Mouse (Mus musculus): ENCODE results near the gene Gns. TPM values are rescaled to one million over a fixed set of nuclear protein-coding genes. Genes with fewer than 3 reads are reported as not detected.
"Not testable (repeated sequence)": the region's sequence is repeated elsewhere in the genome, so short reads cannot be mapped to it uniquely, and the experiment has no call there.

The Gns gene
- polyA plus RNA-seq (2017; shearing (Covaris generic)): 1 to 10 TPM; 7.2 to 9.1 TPM

GRCm38 (mm10) chr10:121364801-121365564 is at the start of gene Gns:
Gns (plus strand) TSS chr10:121365090.
- peak; percentile 82 for ATAC-seq

GRCm38 (mm10) chr10:121315321-121316283 is 49.3 kb upstream of the Gns start:
- peak; percentile 29 for ATAC-seq

GRCm38 (mm10) chr10:121316361-121316760 is 48.5 kb upstream of the Gns start:
- peak; percentile 88 for ATAC-seq

GRCm38 (mm10) chr10:121318397-121318950 is 46.4 kb upstream of the Gns start:
- no peak for ATAC-seq

- ATAC-seq: no peak
Measured at GRCm38 (mm10) chr10:121323493-121323892, 41.4 kb upstream of the Gns start.

- ATAC-seq: no peak
Measured at GRCm38 (mm10) chr10:121326167-121326566, 38.7 kb upstream of the Gns start.

- ATAC-seq: no peak
Measured at GRCm38 (mm10) chr10:121329586-121329985, 35.3 kb upstream of the Gns start.

- ATAC-seq: peak; percentile 81
Measured at GRCm38 (mm10) chr10:121330940-121331339, 34.0 kb upstream of the Gns start.

GRCm38 (mm10) chr10:121334576-121334975 is 30.3 kb upstream of the Gns start:
- ATAC-seq: peak; percentile 76

- ATAC-seq: not testable (repeated sequence)
Measured at GRCm38 (mm10) chr10:121336536-121336935, 28.4 kb upstream of the Gns start.

- no peak for ATAC-seq
Measured at GRCm38 (mm10) chr10:121340754-121341593, 23.9 kb upstream of the Gns start.

GRCm38 (mm10) chr10:121342260-121342659 is 22.6 kb upstream of the Gns start:
- no peak for ATAC-seq

- ATAC-seq: no peak
Measured at GRCm38 (mm10) chr10:121343867-121344266, 21.0 kb upstream of the Gns start.

GRCm38 (mm10) chr10:121349244-121349643 is 15.6 kb upstream of the Gns start:
- no peak for ATAC-seq

GRCm38 (mm10) chr10:121350357-121351065 is 14.4 kb upstream of the Gns start:
- no peak for ATAC-seq

GRCm38 (mm10) chr10:121351066-121351581 is 13.8 kb upstream of the Gns start, which contains the start of gene Tbc1d30:
Tbc1d30 (minus strand) TSS chr10:121351278.
- ATAC-seq: peak; percentile 59

- ATAC-seq: no peak
Measured at GRCm38 (mm10) chr10:121351692-121352290, 13.1 kb upstream of the Gns start.

GRCm38 (mm10) chr10:121360358-121360757 is 4.5 kb upstream of the Gns start:
- ATAC-seq: no peak

GRCm38 (mm10) chr10:121363201-121363600 is 1.7 kb upstream of the Gns start:
- ATAC-seq: no peak

- no peak for ATAC-seq
Measured at GRCm38 (mm10) chr10:121364306-121364705, 584 bp upstream of the Gns start.

Measured in activated CD4-positive, CD25-positive, alpha-beta regulatory T cell, adult 4 months (primary cell).